Mouse (Mus musculus): Measurements from ENCODE around the gene 6330409D20Rik. TPM values are rescaled to one million over a fixed set of nuclear protein-coding genes. Genes with fewer than 3 reads are reported as not detected.

Gene 6330409D20Rik
- total and polyA plus RNA-seq, 2 experiments from 2014 or later = 3.7 to 3.8 TPM

- peak overlapping the region; percentile 97 for H3K9ac ChIP-seq (replicated peaks; ENCODE audit: low read length, poor library complexity, severe bottlenecking)
These were observed 707 bp upstream of the 6330409D20Rik start for GRCm38 (mm10) chr2:32741273-32742172.

GRCm38 (mm10) chr2:32739311-32739710 lies 1.5 kb downstream of the 6330409D20Rik start:
- H3K4me2 ChIP-seq (ENCODE audit: low read depth, low read length, poor library complexity, severe bottlenecking) = no peak overlapping the region
- no peak overlapping the region for H3K27ac ChIP-seq (ENCODE audit: low read depth, low read length)
- ATAC-seq (ENCODE audit: low FRiP score) (no peak), DNase-seq (ENCODE audit: low spot score) (no peak)
- WGBS = 75% methylated on average over 4 of the region's 4 CpGs
- no peak overlapping the region for H3K4me3 ChIP-seq (ENCODE audit: low read depth, low read length)
- no peak overlapping the region for H3K9ac ChIP-seq (replicated peaks; ENCODE audit: low read length, poor library complexity, severe bottlenecking)
- no peak for TF ChIP-seq CTCF (IDR thresholded peaks at IDR 0.05)
- H3K4me1 ChIP-seq (ENCODE audit: insufficient read depth, low read length) = peaks cover 8% of the 10 kb centered on the region; the same call in 1 of the 2 replicates
- no peaks in the 10 kb centered on the region for H3K9me3 ChIP-seq (ENCODE audit: low read length)
- no peaks in the 10 kb centered on the region; the same call in 1 of the 2 replicates for H3K36me3 ChIP-seq (ENCODE audit: insufficient read depth, low read length)
- no peaks in the 10 kb centered on the region for H3K27me3 ChIP-seq (ENCODE audit: insufficient read depth, low read length)

More at GRCm38 (mm10) chr2:32741273-32742172, 707 bp upstream of the 6330409D20Rik start:
- ATAC-seq (ENCODE audit: low FRiP score) = peak; percentile 60
- peak overlapping the region; percentile 86 for H3K4me3 ChIP-seq (ENCODE audit: low read depth, low read length)
- H3K9me3 ChIP-seq (ENCODE audit: low read length) = no peaks in the 10 kb centered on the region
- peak overlapping the region; percentile 71 for H3K4me2 ChIP-seq (ENCODE audit: low read depth, low read length, poor library complexity, severe bottlenecking)
- DNase-seq (ENCODE audit: low spot score) = peak; percentile 72
- H3K4me1 ChIP-seq (ENCODE audit: insufficient read depth, low read length) = peaks cover 8% of the 10 kb centered on the region; the same call in 1 of the 2 replicates
- 2% methylated on average over 51 of the region's 58 CpGs for WGBS
- no peaks in the 10 kb centered on the region for H3K27me3 ChIP-seq (ENCODE audit: insufficient read depth, low read length)
- no peak for TF ChIP-seq CTCF (IDR thresholded peaks at IDR 0.05)
- peaks cover 20% of the 10 kb centered on the region for H3K36me3 ChIP-seq (ENCODE audit: insufficient read depth, low read length)
- H3K27ac ChIP-seq (ENCODE audit: low read depth, low read length) = peak overlapping the region; percentile 93

- no peak overlapping the region for H3K4me3 ChIP-seq (ENCODE audit: low read depth, low read length)
- H3K9ac ChIP-seq (replicated peaks; ENCODE audit: low read length, poor library complexity, severe bottlenecking) = no peak overlapping the region
- DNase-seq (ENCODE audit: low spot score) = no peak
- no peaks in the 10 kb centered on the region for H3K27me3 ChIP-seq (ENCODE audit: insufficient read depth, low read length)
- no peak for TF ChIP-seq CTCF (IDR thresholded peaks at IDR 0.05)
- 55% methylated on average over 6 of the region's 6 CpGs for WGBS
- H3K36me3 ChIP-seq (ENCODE audit: insufficient read depth, low read length) = no peaks in the 10 kb centered on the region
- no peak overlapping the region for H3K27ac ChIP-seq (ENCODE audit: low read depth, low read length)
- no peak overlapping the region for H3K4me2 ChIP-seq (ENCODE audit: low read depth, low read length, poor library complexity, severe bottlenecking)
- H3K4me1 ChIP-seq (ENCODE audit: insufficient read depth, low read length) = no peaks in the 10 kb centered on the region
- no peaks in the 10 kb centered on the region for H3K9me3 ChIP-seq (ENCODE audit: low read length)
- ATAC-seq (ENCODE audit: low FRiP score) = no peak
These were observed 3.8 kb downstream of the 6330409D20Rik start for GRCm38 (mm10) chr2:32737008-32737407.

GRCm38 (mm10) chr2:32736306-32736829 lies 4.4 kb downstream of the 6330409D20Rik start:
- ATAC-seq (ENCODE audit: low FRiP score) (no peak), DNase-seq (ENCODE audit: low spot score) (no peak)
- H3K36me3 ChIP-seq (ENCODE audit: insufficient read depth, low read length) = no peaks in the 10 kb centered on the region
- no peak overlapping the region for H3K4me2 ChIP-seq (ENCODE audit: low read depth, low read length, poor library complexity, severe bottlenecking)
- TF ChIP-seq CTCF (IDR thresholded peaks at IDR 0.05) = no peak
- no peaks in the 10 kb centered on the region for H3K27me3 ChIP-seq (ENCODE audit: insufficient read depth, low read length)
- H3K4me3 ChIP-seq (ENCODE audit: low read depth, low read length) = no peak overlapping the region
- 34% methylated on average over 3 of the region's 3 CpGs for WGBS
- no peak overlapping the region for H3K9ac ChIP-seq (replicated peaks; ENCODE audit: low read length, poor library complexity, severe bottlenecking)
- H3K27ac ChIP-seq (ENCODE audit: low read depth, low read length) = no peak overlapping the region
- no peaks in the 10 kb centered on the region for H3K9me3 ChIP-seq (ENCODE audit: low read length)
- H3K4me1 ChIP-seq (ENCODE audit: insufficient read depth, low read length) = no peaks in the 10 kb centered on the region

GRCm38 (mm10) chr2:32734933-32735332 lies 5.9 kb downstream of the 6330409D20Rik start:
- no peaks in the 10 kb centered on the region for H3K4me1 ChIP-seq (ENCODE audit: insufficient read depth, low read length)
- no peak overlapping the region for H3K27ac ChIP-seq (ENCODE audit: low read depth, low read length)
- DNase-seq (ENCODE audit: low spot score) (no peak), ATAC-seq (ENCODE audit: low FRiP score) (no peak)
- no peak for TF ChIP-seq CTCF (IDR thresholded peaks at IDR 0.05)
- H3K36me3 ChIP-seq (ENCODE audit: insufficient read depth, low read length) = no peaks in the 10 kb centered on the region
- H3K4me3 ChIP-seq (ENCODE audit: low read depth, low read length) = no peak overlapping the region
- H3K27me3 ChIP-seq (ENCODE audit: insufficient read depth, low read length) = no peaks in the 10 kb centered on the region
- H3K9ac ChIP-seq (replicated peaks; ENCODE audit: low read length, poor library complexity, severe bottlenecking) = no peak overlapping the region
- WGBS = 43% methylated on average over 4 of the region's 4 CpGs
- no peak overlapping the region for H3K4me2 ChIP-seq (ENCODE audit: low read depth, low read length, poor library complexity, severe bottlenecking)
- no peaks in the 10 kb centered on the region for H3K9me3 ChIP-seq (ENCODE audit: low read length)

GRCm38 (mm10) chr2:32734480-32734879 lies 6.3 kb downstream of the 6330409D20Rik start:
- Histone ChIP-seq H3K36me3 (ENCODE audit: insufficient read depth, low read length) (no peaks in the 10 kb centered on the region), H3K27ac (ENCODE audit: low read depth, low read length) (no peak overlapping the region), H3K9me3 (ENCODE audit: low read length) (no peaks in the 10 kb centered on the region), H3K27me3 (ENCODE audit: insufficient read depth, low read length) (no peaks in the 10 kb centered on the region), H3K9ac (replicated peaks; ENCODE audit: low read length, poor library complexity, severe bottlenecking) (no peak overlapping the region), H3K4me1 (ENCODE audit: insufficient read depth, low read length) (no peaks in the 10 kb centered on the region), H3K4me3 (ENCODE audit: low read depth, low read length) (no peak overlapping the region), H3K4me2 (ENCODE audit: low read depth, low read length, poor library complexity, severe bottlenecking) (no peak overlapping the region)
- ATAC-seq (ENCODE audit: low FRiP score) = no peak
- WGBS = 30% methylated on average over 4 of the region's 4 CpGs
- no peak for DNase-seq (ENCODE audit: low spot score)
- no peak for TF ChIP-seq CTCF (IDR thresholded peaks at IDR 0.05)
